Mouse (Mus musculus) frontal cortex, adult 2 months (tissue): ENCODE data around the gene Sugt1. TPM values are rescaled to one million over a fixed set of nuclear protein-coding genes. Genes with fewer than 3 reads are reported as not detected.
A peak's percentile ranks its signal among the peaks of the same experiment; 100 is the strongest.

Experiments
- DNase-seq, 2 experiments: peaks; one replicate each; pipeline ENCODE4 v3.0.0; 2022; ENCODE audit warnings: low spot score in 1 of 2; ENCODE audit errors: extremely low spot score in 1 of 2
- polyA plus RNA-seq: library from polyadenylated mRNA; depleted of rRNA; stranded (reverse); fragments of >200 nt; gene quantifications from 2 replicates; pipeline ENCODE4 v1.2.3, GENCODE M21; 2012; rRNA removed

Sugt1 gene
- polyA plus RNA-seq, 1 experiment: 39.0 TPM

DNA sequence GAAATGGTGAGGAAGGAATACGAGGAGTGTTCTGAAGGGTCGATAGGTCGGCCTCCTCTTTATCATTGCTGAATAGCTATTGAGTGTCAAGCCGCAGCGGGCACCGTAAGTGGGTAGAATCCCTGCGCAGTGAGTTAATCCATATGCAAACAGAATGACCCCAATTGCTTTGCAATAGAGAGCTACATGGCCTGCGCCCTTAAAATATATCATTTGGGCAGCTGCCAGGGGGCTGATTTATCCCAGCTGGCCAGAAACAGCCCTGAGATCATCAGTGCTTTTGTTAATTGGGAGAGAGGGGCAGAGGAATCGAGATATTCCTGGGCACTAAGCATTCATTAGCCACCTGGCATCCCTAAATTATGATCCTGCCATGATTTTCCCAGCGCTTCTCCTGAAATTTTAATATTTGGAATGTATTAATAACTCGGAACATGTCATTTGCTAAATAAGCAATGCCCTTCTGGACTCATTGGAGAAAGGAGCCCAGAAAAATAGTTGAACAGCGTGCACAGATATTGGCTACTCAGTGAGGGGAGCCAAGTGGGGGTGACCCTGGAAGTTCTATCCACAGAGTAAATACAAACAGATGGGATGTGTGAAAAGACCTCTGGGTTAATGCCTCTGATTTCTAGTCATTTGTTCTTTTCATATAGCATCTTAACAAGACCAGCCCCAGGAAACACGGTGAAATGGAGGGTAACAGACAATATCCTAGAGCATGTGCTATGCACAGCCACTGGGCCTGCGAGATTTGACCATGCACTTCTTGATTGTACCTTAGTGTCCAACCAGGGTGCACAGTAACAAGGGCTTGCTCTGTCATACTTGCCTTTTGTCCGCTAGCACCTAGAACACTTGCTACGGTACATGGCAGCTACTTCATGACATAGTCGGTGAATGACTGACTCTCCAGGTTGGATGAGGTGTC is 85.9 kb downstream of the Sugt1 start:
- DNase-seq: no peak

DNA sequence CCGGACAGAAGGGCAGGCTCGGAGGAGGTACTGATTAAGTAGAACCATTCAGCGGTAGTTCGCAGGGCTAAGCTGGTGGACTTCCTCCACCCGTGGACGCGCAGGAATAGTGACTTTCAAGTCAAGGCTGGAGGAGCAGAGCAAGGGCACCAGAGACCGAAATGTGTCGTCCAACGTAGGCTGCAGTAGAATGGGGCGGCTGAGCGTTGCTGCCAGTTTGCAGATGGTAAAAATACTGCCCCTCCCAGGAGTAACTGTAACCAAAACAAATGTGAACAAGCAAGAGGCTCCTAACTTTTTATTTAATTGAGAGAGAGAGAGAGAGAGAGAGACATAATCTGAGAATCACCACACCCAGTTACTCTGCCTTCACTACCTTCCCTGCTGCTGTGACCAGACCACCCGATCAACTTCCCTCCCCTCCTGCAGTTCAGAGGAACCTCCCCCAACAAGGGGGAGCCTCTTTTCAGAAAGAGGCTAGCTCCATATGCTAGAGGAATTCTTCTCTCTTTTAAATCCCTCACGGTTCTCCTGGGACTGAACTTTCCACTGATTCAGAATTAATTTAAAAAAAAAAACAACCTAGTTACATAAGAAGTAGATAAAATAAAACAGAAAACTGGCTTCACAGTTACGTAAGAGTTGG is 89.7 kb downstream of the Sugt1 start:
- no peak for DNase-seq

DNA sequence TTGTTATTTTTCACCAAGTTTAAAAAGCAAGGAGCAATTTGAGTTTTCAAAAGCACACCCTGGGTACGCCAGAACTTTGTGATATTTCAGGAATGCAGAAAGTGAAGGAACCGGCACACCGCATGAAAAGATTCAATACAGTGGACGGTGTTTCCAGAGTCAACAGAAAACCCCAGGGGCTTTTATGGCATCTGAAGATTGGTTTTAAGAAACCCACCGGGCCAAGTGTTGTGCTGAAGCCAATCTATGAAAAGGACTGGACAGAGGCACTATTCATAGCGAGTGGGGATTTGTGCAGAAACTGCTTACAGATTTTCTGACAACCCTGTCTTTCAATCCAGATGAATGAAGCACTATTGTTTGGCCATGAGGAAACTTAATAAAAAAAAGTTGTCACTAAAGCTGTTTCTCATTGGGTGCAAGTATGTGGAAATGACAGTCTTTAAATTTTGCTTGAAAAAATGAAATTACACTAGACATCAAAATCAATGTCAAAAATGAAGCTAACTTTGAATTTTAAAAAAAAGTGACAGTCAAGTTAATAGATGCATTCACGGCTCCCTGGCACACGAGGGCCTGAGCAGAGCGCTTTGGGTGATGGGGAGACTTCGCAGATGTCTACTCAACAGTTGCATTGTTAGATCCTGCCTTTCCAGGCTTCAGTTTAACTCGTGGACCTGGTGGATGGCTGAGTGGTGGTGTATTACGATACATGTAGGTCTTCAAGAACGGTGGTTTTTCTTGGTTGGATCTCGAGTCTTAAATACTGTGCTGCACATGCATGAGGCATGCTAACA is 90.6 kb downstream of the Sugt1 start:
- peak in 1 of 2 experiments; percentile 45 for DNase-seq

DNA sequence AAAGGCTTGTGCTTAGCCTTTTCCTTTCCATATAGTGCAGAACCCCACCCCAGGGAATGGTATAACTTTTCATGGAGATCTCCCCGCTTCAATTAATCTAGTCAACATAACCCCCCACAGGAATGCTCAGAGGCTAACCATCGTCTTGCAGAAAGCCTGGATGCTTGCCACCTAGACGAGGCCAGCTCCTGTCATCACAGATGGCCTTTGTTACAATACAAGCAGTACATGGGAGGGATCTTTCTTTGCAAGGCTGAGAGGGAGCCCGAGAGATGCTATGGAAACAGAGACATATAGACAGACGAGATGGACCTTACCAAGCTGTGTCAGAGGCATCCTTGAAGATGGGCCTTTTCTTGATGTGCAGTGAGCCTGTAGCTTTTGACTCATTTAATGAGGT is 93.2 kb downstream of the Sugt1 start:
- DNase-seq: no peak

Other genes with a start within 250 kb of the Sugt1 start
- gene Naa16, start 196.9 kb upstream of the Sugt1 start, polyA plus RNA-seq: 8.9 and 9.3 TPM in 2 replicates
- gene Mtrf1, start 189.9 kb upstream of the Sugt1 start, polyA plus RNA-seq: 7.2 and 8.2 TPM in 2 replicates
- gene Kbtbd7, start 161.2 kb upstream of the Sugt1 start, polyA plus RNA-seq: 17.6 and 19.5 TPM in 2 replicates
- 0.71 and 1.0 TPM in 2 replicates for gene Kbtbd6, start 135.9 kb upstream of the Sugt1 start, polyA plus RNA-seq
- 4.5 and 5.9 TPM in 2 replicates for gene Elf1, start 106.5 kb upstream of the Sugt1 start, polyA plus RNA-seq
- 27.1 and 30.3 TPM in 2 replicates for gene Wbp4, start 106.2 kb upstream of the Sugt1 start, polyA plus RNA-seq
- 2.5 and 3.0 TPM in 2 replicates for gene Cnmd, start 74.5 kb downstream of the Sugt1 start, polyA plus RNA-seq
- gene Pcdh8, start 183.6 kb downstream of the Sugt1 start, polyA plus RNA-seq: 26.4 and 26.9 TPM in 2 replicates